Mouse (Mus musculus): ENCODE data around the gene Gpr34. TPM values are rescaled to one million over a fixed set of nuclear protein-coding genes. Genes with fewer than 3 reads are reported as not detected.

Gene Gpr34
- 10 to 100 TPM; 10.6 to 12.5 TPM for total RNA-seq (2021)
- long read RNA-seq, transcript Gpr34-202 (3 exons, 1,898 nt): major isoform, 10 of 16 reads
- long read RNA-seq, partial matches to known transcripts: 0 of 16 reads
- long read RNA-seq, other reads (novel, unspliced or antisense): 4 of 16 reads

DNA sequence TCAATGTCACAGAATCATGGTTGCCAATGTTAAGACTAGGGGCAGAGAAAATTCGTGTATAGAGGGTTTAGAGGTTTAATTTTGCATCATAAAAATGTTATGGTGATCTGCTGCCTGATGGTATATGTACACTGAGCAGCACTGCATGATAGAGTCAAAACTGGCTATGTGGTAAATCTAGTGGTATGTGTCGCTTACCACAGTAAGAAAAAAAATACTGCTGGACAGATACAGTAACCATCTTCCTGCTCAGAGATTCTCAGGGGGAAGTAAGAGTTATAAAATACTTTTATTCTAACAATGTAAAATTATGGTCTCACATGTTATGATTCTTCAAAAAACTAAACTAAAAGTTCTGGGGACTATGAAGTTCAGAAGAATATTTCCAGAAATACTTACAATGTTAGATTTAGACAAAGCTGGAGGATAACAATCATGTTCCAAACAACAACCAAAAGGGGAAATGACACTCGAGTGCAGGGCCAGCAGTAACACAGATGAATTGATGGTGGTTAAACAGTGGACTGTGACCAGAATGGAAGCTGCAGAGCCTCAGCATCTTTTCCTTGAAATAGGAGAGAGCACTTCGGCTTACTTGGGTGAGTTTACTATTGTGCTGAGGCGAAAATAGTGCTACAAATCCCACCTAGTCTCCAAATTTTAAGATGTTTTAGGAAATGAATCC is at the start of gene Gpr34:
Gpr34 (plus strand) TSS at position 491 of the 685 bp plus-strand sequence.
- DNase-seq (ENCODE audit: low spot score in 2 of 2): no peak

DNA sequence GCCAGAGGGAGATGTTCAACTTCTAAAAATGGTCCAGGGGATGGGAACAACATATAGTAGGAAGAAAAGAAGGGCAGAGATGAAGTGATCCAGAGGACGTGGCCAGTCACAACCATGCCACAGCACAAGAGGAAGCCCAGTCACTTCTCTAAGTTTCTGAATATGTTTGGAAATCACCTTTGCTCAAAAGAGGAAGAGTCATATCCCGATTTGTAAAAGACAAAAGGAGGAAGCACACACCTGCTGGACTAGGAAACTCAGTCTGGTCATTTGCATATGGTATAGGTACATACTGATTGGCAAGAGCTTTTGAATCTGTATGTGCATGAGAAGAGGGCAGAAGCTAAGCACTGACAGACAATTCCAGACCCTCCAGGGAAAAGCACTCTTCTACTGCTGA is 32.5 kb upstream of the Gpr34 start:
- DNase-seq (ENCODE audit: low spot score in 2 of 2): no peak

DNA sequence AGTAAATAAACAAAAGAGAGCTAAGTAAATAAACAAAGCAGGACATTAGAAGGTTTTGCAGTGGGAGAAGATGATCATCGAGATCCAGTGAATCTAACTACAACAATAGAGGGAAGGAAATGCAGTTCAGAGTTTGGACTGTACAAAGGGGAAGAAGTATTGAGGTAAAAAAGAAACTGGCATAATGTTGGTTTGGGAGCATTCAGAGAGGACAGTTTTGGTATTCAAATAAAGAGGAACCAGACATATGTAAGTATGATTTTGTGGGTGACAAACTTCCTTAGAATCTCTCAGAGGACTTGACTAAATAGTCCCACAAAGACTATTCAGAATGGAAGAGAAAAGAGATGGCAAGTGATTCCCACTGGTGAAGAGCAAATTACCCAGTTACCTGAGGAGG is 31.9 kb upstream of the Gpr34 start:
- DNase-seq (ENCODE audit: low spot score in 2 of 2): no peak

DNA sequence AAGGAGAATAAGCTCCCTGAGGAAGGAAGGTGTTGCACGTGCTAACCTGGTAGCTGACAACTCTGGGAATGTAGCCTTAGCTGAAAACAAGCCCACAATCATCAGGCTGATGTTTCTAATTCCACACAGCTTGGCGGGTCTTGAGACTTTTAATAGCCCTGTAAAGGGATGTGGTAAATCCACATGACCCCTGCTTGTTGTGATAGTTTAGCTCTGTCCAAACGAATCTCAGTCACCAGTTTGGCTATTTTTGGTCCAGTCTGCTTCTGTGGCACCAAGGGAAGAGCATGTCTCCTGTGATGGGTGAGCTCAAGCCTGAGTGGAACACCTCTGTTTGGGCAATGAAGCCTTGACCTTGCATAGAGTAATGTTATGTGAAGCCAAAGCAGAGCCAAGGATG is 25.1 kb upstream of the Gpr34 start:
- DNase-seq (ENCODE audit: low spot score in 2 of 2): no peak

DNA sequence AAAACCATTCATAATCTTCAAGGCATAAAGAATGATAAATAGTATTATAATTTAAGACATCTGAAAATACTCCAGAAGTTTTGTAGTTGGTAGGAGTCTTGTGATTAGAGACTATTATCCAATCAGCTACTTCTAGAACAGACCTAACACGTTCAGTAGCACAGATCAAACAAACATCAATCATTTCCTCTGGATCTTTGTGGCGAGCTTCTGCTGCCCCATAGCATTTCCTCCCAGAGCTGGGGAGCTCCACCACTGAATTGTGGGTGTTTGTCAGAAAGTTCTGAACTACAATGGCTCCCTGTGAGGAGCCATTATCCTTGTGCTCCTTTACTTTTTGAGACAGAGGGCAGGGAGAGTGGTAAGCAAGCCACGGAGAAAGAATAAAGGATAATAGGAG is 24.1 kb upstream of the Gpr34 start:
- no peak for DNase-seq (ENCODE audit: low spot score in 2 of 2)

DNA sequence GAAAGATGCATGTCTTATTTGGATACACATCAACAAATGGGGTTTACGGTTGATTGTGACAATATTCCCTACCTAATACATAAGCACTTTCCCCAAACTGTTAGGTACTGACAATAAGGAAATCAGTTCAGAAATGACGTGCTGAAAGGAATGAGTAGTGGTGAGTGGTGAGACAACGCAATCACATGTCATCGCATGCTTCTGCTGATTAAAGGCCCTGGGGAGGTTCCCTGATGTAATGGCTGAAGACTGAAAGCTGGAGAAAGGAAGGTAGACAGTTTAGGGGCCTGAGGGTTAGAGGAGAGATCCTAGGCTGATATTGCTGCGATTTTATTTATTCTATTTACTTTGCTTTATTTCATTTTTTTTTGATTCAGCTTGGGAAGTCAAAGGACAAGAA is 20.8 kb upstream of the Gpr34 start:
- DNase-seq (ENCODE audit: low spot score in 2 of 2): no peak

DNA sequence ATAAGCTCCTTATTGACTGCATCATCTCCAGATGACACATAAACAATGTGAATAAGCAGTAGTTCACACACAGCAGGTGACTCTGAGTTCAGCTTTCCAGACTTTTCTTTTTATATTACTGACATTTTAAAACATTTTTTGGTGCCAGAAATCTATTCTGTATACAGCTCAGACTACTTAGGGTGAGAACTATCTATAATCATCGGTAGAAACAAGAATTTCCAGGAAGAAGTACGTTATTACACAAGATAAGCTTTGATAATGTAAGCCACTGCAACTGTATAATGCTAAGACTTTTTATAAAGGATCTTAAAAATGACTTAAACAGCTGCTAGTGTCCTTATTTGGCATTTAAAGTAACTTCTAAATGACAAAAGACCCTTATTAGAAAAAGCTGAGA is 19.8 kb upstream of the Gpr34 start:
- DNase-seq (ENCODE audit: low spot score in 2 of 2): no peak

DNA sequence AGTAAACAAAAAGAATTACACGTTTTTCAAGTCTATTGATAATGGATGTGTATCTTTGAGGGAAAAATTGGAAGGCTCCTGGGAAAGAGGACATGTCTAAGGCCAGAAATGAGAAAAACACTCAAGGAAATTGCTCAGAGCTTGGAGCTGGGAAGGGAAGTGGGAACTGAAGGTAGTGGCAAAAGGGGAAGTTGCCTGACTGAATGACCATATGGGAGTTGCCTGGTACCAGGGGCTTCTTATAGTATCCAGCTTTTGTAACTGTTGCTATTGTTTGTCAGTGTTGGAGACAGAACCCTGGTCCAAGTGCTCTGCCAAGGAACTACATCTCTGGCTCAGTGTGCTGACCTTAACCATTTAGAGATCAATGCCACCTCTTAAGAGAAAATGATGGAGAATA is 15.2 kb upstream of the Gpr34 start:
- DNase-seq (ENCODE audit: low spot score in 2 of 2): no peak

DNA sequence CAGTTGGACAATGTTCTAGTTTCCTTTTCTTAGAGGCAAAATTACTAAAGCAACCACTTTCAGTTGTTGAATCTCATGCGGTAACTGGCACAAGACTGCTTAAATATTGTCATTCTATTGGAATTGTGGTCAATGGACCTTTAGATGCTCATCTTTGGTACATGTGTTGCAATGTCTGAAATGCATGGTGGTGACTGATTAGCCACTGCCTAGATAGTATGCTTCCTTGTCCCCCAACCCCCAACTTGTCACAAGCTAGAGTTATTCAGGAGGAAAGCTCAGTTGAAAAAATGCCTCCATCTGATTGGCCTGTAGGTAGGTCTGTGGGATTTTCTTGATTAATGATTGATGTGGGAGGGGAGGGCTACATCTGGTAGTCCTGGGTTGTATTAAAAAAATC is 14.6 kb upstream of the Gpr34 start:
- no peak for DNase-seq (ENCODE audit: low spot score in 2 of 2)

DNA sequence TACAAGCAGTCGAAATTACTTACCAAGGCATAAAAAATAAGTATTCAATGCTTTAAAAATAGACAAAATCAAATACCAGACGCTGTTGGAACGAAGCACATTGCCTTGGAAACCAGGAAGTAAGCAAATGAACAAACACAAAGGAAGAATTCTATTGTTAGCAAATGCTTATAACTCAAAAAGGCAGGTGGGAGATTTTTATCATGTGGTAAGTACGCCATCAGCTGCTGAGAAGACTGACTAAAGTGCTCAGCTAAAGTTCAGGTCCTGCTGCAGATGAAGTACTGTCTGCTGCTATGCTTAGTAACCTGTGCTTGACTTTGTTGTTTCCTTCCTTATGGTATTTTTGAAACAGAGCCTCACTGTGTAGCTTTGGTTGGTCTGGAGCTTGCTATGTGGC is 13.4 kb upstream of the Gpr34 start:
- no peak for DNase-seq (ENCODE audit: low spot score in 2 of 2)

DNA sequence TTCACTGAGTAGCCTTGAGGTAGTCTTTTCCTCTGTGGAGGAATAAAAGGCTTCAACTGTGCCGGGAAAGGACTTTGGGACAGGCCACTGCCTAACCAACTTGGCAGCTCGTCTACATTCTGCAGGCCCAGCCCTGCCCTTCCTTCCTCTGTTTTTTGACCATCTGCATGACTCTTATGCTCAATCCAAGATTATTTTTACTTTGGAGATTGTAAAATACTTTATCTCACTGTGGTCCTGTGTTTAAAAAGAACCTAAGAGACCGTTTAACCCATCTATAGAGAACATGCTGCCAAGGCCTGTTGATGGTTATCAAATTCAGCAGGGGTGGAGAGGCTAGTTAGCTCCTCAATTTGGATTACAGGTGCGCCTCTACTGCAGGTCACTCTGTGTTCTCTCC is 10.4 kb upstream of the Gpr34 start:
- DNase-seq (ENCODE audit: low spot score in 2 of 2): no peak

DNA sequence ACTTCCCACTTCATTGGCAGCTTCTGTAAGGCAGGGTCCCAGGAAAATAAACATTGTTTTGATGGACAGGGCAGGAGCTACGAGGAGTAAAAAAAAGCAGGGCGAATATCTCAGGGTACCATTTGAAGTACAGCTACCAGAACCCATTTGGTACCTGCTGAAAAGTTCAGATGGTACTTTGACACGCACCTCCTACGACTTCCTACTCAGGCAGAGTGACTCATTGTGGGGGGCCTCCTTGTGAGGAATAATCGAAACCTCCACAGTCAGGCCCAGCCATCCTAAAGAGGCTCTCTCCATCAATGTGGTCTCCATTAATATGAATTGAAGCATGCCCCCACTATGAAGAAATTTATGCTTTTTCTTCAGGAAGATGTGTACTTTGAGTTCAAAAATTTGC is 9.2 kb upstream of the Gpr34 start:
- DNase-seq (ENCODE audit: low spot score in 2 of 2): no peak

DNA sequence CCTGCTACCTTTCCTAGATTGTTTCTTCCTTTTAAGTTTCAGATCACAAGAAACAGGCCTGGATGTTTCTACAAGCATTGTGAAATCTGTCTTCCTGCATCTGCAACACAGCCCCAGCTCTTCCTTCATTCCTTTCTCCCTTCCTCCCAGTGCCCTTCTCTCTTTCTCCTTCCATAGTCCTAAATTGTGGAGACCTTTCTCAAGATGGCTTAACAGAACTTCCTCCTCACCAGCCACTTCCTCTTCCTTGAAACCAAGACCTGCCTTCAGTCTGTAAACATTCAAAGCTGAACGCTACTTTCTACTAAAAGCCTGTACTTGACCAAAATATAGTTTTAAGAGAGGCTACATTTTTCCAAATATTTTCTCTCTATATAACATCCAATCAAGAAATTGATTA is 4.5 kb downstream of the Gpr34 start:
- DNase-seq (ENCODE audit: low spot score in 2 of 2): no peak

DNA sequence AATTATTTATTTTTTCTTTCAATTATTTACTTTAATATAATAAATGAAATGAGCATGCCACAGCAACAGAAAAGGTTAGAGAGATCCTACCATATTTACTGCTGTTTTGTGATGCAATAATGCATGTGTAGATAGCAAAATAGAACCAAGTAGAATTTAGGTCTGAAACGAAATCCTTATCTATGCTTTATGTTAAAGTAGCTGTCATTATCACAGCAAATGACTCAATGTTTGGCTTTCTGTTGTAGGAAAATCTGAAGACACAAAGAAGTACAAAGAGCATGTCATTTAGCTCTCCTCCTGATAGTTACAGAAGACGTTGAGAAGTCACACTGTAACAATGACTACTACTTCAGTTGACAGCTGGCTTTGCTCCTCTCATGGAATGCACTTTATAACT is 7.0 kb downstream of the Gpr34 start:
- DNase-seq (ENCODE audit: low spot score in 2 of 2): no peak

DNA sequence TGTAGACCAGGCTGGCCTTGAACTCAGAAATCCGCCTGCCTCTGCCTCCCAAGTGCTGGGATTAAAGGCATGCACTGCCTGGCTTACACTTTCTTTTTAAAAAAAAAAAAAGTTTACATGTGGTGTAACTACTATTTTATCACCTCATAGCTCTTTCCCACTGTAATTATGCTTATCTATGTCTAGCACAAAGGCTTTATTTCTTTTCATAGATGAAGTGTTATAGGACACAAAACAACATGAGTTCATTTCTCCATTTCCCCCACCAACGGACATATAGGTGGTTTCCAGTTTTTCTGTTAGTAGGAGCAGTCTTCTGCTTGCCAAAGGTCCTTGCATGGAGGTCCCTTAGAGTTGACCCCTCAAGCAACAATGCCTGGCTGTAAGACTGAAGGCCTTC is 20.0 kb downstream of the Gpr34 start:
- no peak for DNase-seq (ENCODE audit: low spot score in 2 of 2)

DNA sequence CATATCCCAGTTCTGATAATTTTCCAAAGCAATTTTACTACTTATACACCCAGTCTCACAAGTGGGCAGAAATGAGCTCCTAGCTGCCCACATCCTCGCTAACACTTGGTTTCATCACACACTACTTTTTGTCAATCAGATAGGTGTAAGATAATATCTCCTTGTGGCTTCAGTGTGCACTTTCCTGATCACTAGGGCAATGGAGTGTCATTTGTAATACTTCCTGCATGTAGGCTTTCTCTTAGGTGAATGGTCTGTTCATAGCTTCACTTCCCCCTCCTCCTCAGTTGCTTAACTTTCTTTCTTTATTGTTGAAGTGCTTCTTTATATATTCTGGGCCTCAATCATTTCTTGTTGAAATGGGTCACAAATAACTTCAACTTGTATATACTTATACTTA is 20.4 kb downstream of the Gpr34 start:
- no peak for DNase-seq (ENCODE audit: low spot score in 2 of 2)

DNA sequence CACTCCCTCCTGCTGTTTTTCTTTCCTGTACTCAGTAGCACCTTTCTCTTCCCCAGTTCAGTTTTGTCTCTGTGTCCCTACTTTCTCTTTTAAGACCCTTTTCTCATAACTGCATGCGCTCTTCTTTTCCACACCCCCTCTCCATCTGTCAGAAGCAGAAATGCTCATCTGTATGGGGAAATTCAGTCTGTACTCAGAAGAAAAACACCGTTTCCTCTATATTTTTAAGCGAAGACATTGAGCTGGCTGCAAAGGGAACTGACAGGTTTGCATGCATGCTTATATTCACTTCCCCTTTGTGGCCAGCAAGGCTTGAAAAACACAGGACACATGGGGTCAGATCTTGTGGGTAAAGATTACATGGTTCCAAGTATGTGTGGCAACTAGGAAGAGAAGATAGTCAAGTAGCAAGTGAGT is 23.1 kb downstream of the Gpr34 start:
- DNase-seq (ENCODE audit: low spot score in 2 of 2): no peak

DNA sequence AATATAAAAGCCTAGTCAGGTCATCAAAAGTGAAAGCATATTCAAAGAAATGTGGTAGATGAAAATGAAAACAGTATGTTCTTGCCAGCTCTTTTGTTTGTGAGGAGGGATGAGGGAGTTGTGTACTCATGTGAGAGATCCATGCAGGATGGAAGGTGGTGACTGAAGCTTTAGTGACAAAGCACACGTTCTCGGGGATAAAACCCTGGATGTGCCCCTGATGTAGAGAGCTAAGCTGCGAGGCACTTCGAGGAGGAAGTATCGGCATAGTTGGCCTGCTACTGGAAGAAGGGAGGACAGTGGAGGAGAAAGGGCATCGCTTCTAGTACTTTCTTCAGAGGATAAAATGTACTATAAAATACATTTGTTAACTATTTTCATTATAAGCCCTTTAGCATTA is 24.0 kb downstream of the Gpr34 start:
- no peak for DNase-seq (ENCODE audit: low spot score in 2 of 2)

DNA sequence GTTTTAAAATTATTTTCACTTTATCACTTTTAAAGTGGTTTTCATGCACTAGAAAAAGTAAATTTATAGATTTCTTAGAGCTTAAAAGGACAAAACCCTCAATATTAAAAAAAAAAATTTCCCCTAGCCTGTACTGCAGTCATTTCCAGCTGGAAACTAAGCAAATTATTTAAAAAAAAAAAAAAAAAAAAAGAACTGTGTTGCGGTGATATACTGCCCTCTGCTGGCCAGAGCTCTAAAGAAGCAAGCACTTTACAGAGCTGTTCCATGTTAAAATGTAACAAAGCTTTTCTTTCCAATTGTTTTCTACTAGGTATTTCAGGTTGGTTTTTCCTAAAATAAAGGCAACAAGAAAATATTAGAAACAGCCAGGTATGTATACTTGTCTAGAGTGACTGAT is 24.8 kb downstream of the Gpr34 start:
- DNase-seq (ENCODE audit: low spot score in 2 of 2): peak; percentile 28 to 62

DNA sequence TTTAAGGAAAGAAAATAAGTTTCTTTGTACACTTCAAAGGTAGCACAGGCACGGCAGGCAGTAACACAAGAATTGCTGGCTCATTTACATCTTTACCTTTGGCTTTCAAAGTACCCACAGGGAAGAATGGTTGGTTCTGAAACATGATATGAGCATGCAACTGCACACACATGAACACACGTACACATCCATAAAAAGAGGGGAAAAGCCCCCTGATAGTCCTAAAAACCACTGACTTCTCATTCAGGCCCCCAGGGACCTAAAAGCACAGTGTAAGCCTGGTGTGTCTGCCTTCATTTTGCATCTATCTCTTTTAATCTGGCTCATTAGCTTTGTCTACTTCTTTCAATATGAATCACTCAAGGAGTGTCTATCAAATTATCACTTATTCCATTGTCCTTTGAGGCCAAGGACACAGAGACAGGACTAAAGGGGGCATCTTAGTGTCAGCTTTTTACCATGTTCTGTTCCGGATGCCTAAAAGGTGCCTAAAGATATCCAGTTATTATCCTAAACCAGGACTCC is 26.8 kb downstream of the Gpr34 start:
- DNase-seq (ENCODE audit: low spot score in 2 of 2): no peak

DNA sequence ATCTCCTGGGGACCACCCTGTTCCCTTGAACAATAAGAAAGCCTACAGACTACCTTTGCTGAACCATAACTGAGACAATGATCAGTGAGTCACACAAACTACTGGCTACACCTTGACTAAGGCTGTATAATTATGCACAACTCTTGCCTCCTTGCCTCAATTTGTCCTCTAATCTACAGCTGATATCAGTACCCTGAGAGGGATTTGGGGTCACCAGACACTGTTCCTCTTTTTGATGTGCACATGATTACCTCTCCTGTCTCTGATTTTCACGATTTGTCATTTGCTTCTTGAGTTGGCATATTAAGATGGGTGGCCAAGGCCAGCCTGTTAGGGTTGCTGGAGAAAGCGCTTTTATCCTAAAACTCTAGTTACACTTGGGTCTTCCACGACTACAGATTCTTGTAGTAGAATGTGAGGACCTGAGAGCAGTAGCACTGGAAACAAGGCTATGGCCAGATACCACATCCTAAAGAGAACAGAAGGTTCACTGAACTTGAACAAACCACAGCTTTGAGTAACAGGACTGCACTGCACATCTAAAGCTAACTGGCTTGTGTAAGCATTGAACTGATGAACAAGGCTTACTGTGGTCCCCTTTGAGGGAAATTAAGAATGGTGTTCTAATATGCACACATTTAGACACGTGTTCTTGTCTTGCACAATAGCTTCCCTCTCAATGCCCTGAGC is 27.5 kb downstream of the Gpr34 start:
- no peak for DNase-seq (ENCODE audit: low spot score in 2 of 2)

DNA sequence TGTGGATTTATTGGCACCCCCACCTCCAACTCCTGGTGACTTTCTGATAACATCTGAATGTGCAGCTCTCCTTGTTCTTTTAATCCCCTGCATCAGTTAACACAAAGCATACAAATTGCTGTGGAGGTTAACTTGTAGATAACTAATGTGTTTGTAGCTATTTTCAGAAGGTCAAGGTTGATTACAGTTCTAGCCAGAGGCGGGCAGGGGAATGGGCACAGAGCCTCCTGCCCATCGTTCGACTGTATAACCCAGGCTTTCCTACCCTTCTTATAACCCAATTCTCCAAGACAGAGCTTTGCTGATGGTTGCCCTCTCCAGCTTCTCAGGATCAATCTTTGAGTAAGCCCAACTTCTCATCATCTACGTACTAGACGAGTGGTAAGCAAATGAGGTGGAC is 29.2 kb downstream of the Gpr34 start, which contains the start of gene Gpr82:
Gpr82 (plus strand) TSS at position 301 of the 400 bp plus-strand sequence.
- no peak for DNase-seq (ENCODE audit: low spot score in 2 of 2)

DNA sequence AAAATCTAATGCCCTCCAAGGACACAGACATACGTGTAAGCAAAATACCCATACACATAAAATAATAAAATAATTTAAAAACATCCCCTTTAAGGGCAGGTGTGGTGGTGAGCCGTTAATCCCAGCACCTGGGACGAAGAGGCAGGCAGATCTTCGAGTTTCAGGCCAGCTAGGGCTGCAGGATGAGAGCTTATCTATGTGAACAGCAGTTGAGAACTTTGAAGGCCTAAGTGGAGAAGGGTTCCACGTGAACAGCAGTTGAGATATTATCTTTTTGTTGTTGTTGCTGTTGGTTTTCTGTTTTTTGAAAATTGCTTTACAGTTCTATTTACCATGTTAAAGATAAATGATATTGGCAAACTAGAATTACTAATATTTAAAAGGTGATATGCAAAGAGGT is 37.0 kb downstream of the Gpr34 start:
- no peak for DNase-seq (ENCODE audit: low spot score in 2 of 2)

Measured in layer of hippocampus, postnatal 10 days (tissue).